In the genomic region with DNA sequence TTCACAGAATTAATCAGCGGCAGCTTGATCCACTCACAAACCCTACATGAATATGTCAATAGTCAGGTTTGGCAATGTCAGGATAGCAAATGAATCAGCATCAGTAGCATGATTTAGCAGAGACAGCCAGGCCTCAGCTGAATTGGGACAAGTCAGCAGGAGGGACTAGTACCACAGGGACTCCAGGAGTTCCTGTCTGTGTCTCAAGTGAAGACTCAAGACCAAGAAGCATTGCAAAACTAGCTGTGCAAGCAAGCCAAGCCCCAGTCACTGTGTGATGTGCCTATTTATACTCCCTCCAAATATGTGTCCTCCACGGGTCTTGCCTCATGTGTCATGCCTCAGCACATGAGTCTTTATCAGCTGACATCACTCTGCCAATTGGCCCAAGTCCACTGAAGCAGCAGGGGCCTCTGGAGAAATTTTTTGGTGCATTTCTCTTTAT, we compare ENCODE assay signal across 12 mouse cellular contexts. TPM values are rescaled to one million over a fixed set of nuclear protein-coding genes. Genes with fewer than 3 reads are reported as not detected.
A peak's percentile ranks its signal among the peaks of the same experiment; 100 is the strongest.
DNase-seq lines count a peak whose midpoint lies in the region; ATAC-seq and TF ChIP-seq lines count a peak whose summit lies in the region.
"Had no signal": no experiment of that assay in that cellular context is flagged by ENCODE, and none has a peak within 500 bp of the region (broad histone marks: within the 10 kb centered on the region; RNA-seq: fewer than 3 reads in every experiment).

No protein-coding gene starts in this region.

- DNase-seq in layer of hippocampus, adult 9-11 months, result peak; percentile 15
- DNase-seq in layer of hippocampus, adult 18-20 months (ENCODE audit: low spot score in 2 of 2), result no peak
- peak; percentile 41 for DNase-seq in adrenal gland, postnatal 25 days
- peak; percentile 52 to 61 for DNase-seq in heart, postnatal 10 days
- no peak for DNase-seq in thymus, postnatal 25 days
- DNase-seq in layer of hippocampus, adult 2 months (ENCODE audit: low spot score in 2 of 2), result no peak
- DNase-seq: cerebellum, adult 18-20 months; right cerebral cortex, postnatal 4 days had no signal

- H3K27ac ChIP-seq in macrophage, result peak overlapping the region; percentile 65
- H3K27ac ChIP-seq in layer of hippocampus, adult 2 months, result no peak overlapping the region
- H3K27ac ChIP-seq in hindbrain, embryonic 16.5 days (ENCODE audit: low read depth, low read length), result no peak overlapping the region
- H3K27ac ChIP-seq: limb, embryonic 12.5 days had no signal

- TF ChIP-seq CTCF in layer of hippocampus, adult 2 months (conservative IDR thresholded peaks at IDR 0.05), result no peak

- intact Hi-C loops in heart, postnatal 10 days (cut with DNase I), result no loop called here

- 47% methylated on average over 2 of the region's 2 CpGs for WGBS in macrophage (ENCODE audit: missing documents)
- 85% methylated on average over 2 of the region's 2 CpGs for WGBS in hindbrain, embryonic 16.5 days

- H3K4me2 ChIP-seq in hindbrain, embryonic 16.5 days (ENCODE audit: low read length), result no peak overlapping the region
- H3K4me2 ChIP-seq: limb, embryonic 12.5 days had no signal

- ATAC-seq in hindbrain, embryonic 16.5 days, result no peak
- ATAC-seq: inflammation-experienced regulatory T-cells, adult 6 months had no signal

- H3K27me3 ChIP-seq in hindbrain, embryonic 16.5 days (replicated peaks; ENCODE audit: control insufficient read depth, insufficient read depth, low read length), result no peaks in the 10 kb centered on the region
- H3K27me3 ChIP-seq: limb, embryonic 12.5 days had no signal

- H3K36me3 ChIP-seq in macrophage (ENCODE audit: inconsistent target), result peaks cover 9% of the 10 kb centered on the region
- peaks cover 3% of the 10 kb centered on the region; the same call in 1 of the 2 replicates for H3K36me3 ChIP-seq in hindbrain, embryonic 16.5 days (ENCODE audit: control insufficient read depth, insufficient read depth, low read length)

- no peak overlapping the region for H3K9ac ChIP-seq in hindbrain, embryonic 16.5 days (ENCODE audit: low read depth, low read length)
- H3K9ac ChIP-seq: limb, embryonic 12.5 days had no signal

- H3K4me1 ChIP-seq in hindbrain, embryonic 16.5 days (ENCODE audit: control insufficient read depth, insufficient read depth, low read depth, low read length), result no peaks in the 10 kb centered on the region
- H3K4me1 ChIP-seq: limb, embryonic 12.5 days had no signal

- no peaks in the 10 kb centered on the region for H3K9me3 ChIP-seq in hindbrain, embryonic 16.5 days (ENCODE audit: control insufficient read depth, low read length)
- H3K9me3 ChIP-seq: limb, embryonic 12.5 days had no signal

- no peak overlapping the region for H3K4me3 ChIP-seq in macrophage (ENCODE audit: inconsistent target)
- no peak overlapping the region for H3K4me3 ChIP-seq in layer of hippocampus, adult 2 months
- H3K4me3 ChIP-seq in hindbrain, embryonic 16.5 days (ENCODE audit: low read length), result no peak overlapping the region
- H3K4me3 ChIP-seq: limb, embryonic 12.5 days had no signal

- peaks cover 67% of the 10 kb centered on the region for H3K79me2 ChIP-seq in macrophage (ENCODE audit: inconsistent target)

RNA-seq across cellular contexts. Expression of a gene that starts 11.9 kb away (rescaled TPM):
- 100 to 1,000 TPM in 1 of 2 experiments, 10 to 100 TPM in 1; 98.6 to 103 TPM for total RNA-seq in layer of hippocampus, adult 18-20 months (2021)
- total RNA-seq in adrenal gland, postnatal 25 days (2021), result 109 and 133 TPM in 2 replicates
- total RNA-seq in heart, postnatal 10 days (2021), result 10 to 100 TPM; 62.8 to 67.7 TPM
- 100 to 1,000 TPM in 8 of 26 experiments, 10 to 100 TPM in 18; 42.2 to 182 (median 84.2) TPM for total RNA-seq in macrophage (2018; cell fraction: chromatin; rRNA removed)
- 100 to 1,000 TPM in 12 of 26 experiments, 10 to 100 TPM in 14; 77.9 to 138 (median 99.6) TPM for total RNA-seq in macrophage (2018; cell fraction: cytosol; rRNA removed)
- 100 to 1,000 TPM in 1 of 26 experiments, 10 to 100 TPM in 25; 37.1 to 105 (median 66.4) TPM for total RNA-seq in macrophage (2018; cell fraction: nucleus; rRNA removed)
- polyA plus RNA-seq in macrophage (2018), result 114 to 245 TPM (median 121 TPM) in 3 replicates
- total RNA-seq in layer of hippocampus, adult 2 months (2021), result 100 to 1,000 TPM in 1 of 2 experiments, 10 to 100 TPM in 1; 99.7 to 109 TPM
- 61.6 and 61.8 TPM in 2 replicates for polyA plus RNA-seq in hindbrain, embryonic 16.5 days (2015; fragmentation: Nextera tagmentation; extraction: Ambion mirVana)

Comparison
In these comparisons a context has a peak if more than half of its experiments do, and no peak if none do; other contexts are left out.
1. DNase-seq: peak in layer of hippocampus, adult 9-11 months (single experiment), adrenal gland, postnatal 25 days (single experiment) and heart, postnatal 10 days (2 of 2); none in layer of hippocampus, adult 18-20 months (0 of 2), thymus, postnatal 25 days (single experiment) and layer of hippocampus, adult 2 months (0 of 2).